Mouse (Mus musculus) midbrain, embryonic 15.5 days (tissue): ENCODE data around the gene Reps1. TPM values are rescaled to one million over a fixed set of nuclear protein-coding genes. Genes with fewer than 3 reads are reported as not detected.
A peak's percentile ranks its signal among the peaks of the same experiment; 100 is the strongest.

Experiments used
- ATAC-seq: fragments of 200-750 bp; cut with Nextera tagmentation; replicated peaks from 2 replicates; pipeline ENCODE4 v1.8.0; 2017; ENCODE audit warnings: moderate TSS enrichment
- H3K27ac ChIP-seq: fragments of 300-500 bp; sonication (generic); 2 replicates; pipeline ENCODE4 v1.5.1; 2015; ENCODE audit warnings: mild to moderate bottlenecking, inconsistent platforms
- H3K27me3 ChIP-seq: fragments of 300-500 bp; sonication (generic); replicated peaks from 2 replicates; pipeline ENCODE4 v1.6.1; 2015; ENCODE audit warnings: inconsistent platforms
- H3K36me3 ChIP-seq: fragments of 300-500 bp; sonication (generic); replicated peaks from 2 replicates; pipeline ENCODE4 v1.6.1; 2015; ENCODE audit warnings: inconsistent platforms
- H3K4me1 ChIP-seq: fragments of 300-500 bp; sonication (generic); 2 replicates; pipeline ENCODE4 v1.6.1; 2015; ENCODE audit warnings: inconsistent platforms
- H3K4me2 ChIP-seq: fragments of 300-500 bp; sonication (generic); 2 replicates; pipeline ENCODE4 v1.6.1; 2015; ENCODE audit warnings: inconsistent platforms, mild to moderate bottlenecking, moderate library complexity
- H3K4me3 ChIP-seq: fragments of 300-500 bp; sonication (generic); 2 replicates; pipeline ENCODE4 v1.5.1; 2015; ENCODE audit warnings: mild to moderate bottlenecking, inconsistent platforms
- H3K9ac ChIP-seq: fragments of 300-500 bp; sonication (generic); 2 replicates; pipeline ENCODE4 v1.6.1; 2015; ENCODE audit warnings: mild to moderate bottlenecking, inconsistent platforms
- H3K9me3 ChIP-seq: fragments of 300-500 bp; sonication (generic); 2 replicates; pipeline ENCODE4 v1.6.1; 2016; ENCODE audit warnings: inconsistent platforms
- WGBS: fragments of 180-500 bp; shearing (Covaris S2); methylation state at CpG from one replicate; pipeline ENCODE4 v1.1.7; 2015; ENCODE audit warnings: mixed read lengths; 5-methylcytosine and 5-hydroxymethylcytosine counted together
- polyA plus RNA-seq: library from polyadenylated mRNA; unstranded; fragments of >200 nt; fragmentation: Nextera tagmentation; extraction: Ambion mirVana; gene quantifications from 2 replicates; pipeline ENCODE4 v1.2.1, GENCODE M21; 2015

The Reps1 gene
- 28.0 and 29.2 TPM in 2 replicates for polyA plus RNA-seq

- Histone ChIP-seq H3K27ac (peak within 1 kb of the TSS; percentile 95), H3K4me3 (peak within 1 kb of the TSS; percentile 100), H3K4me1 (peaks cover 21% of the 10 kb centered on the region), H3K9me3 (no peaks in the 10 kb centered on the region), H3K9ac (peak within 1 kb of the TSS; percentile 99), H3K36me3 (no peaks in the 10 kb centered on the region), H3K4me2 (peak within 1 kb of the TSS; percentile 70), H3K27me3 (no peaks in the 10 kb centered on the region)
- WGBS = under 1% methylated on average over 89 of the region's 90 CpGs
- peak; percentile 85 for ATAC-seq
Observed at GRCm38 (mm10) chr10:18055696-18056390, at the start of gene Reps1. TSS of gene Reps1 (plus strand) at chr10:18055861.

- Histone ChIP-seq H3K27ac (no peak overlapping the region), H3K4me2 (no peak overlapping the region)
- WGBS = 94% methylated on average over 1 of the region's 1 CpGs
Observed at GRCm38 (mm10) chr10:18006756-18007155, 48.9 kb upstream of the Reps1 start.

GRCm38 (mm10) chr10:18007243-18007642 is 48.4 kb upstream of the Reps1 start:
- Histone ChIP-seq H3K36me3 (no peaks in the 10 kb centered on the region), H3K4me3 (no peak overlapping the region), H3K9ac (no peak overlapping the region), H3K27me3 (no peaks in the 10 kb centered on the region), H3K27ac (no peak overlapping the region), H3K9me3 (no peaks in the 10 kb centered on the region), H3K4me1 (no peaks in the 10 kb centered on the region), H3K4me2 (no peak overlapping the region)
- ATAC-seq = no peak
- 87% methylated on average over 3 of the region's 3 CpGs for WGBS

More at GRCm38 (mm10) chr10:18006756-18007155, 48.9 kb upstream of the Reps1 start:
- Histone ChIP-seq H3K27me3 (no peaks in the 10 kb centered on the region), H3K4me1 (no peaks in the 10 kb centered on the region), H3K36me3 (no peaks in the 10 kb centered on the region), H3K9me3 (no peaks in the 10 kb centered on the region), H3K9ac (no peak overlapping the region), H3K4me3 (no peak overlapping the region)
- no peak for ATAC-seq

- no peak overlapping the region for H3K27ac ChIP-seq
- H3K4me3 ChIP-seq = no peak overlapping the region
- no peaks in the 10 kb centered on the region for H3K4me1 ChIP-seq
- H3K9ac ChIP-seq = no peak overlapping the region
- no peaks in the 10 kb centered on the region for H3K9me3 ChIP-seq
- no peaks in the 10 kb centered on the region for H3K27me3 ChIP-seq
- H3K4me2 ChIP-seq = no peak overlapping the region
- ATAC-seq = no peak
- H3K36me3 ChIP-seq = no peaks in the 10 kb centered on the region
Observed at GRCm38 (mm10) chr10:18008118-18008517, 47.5 kb upstream of the Reps1 start.

GRCm38 (mm10) chr10:18009744-18010143 is 45.9 kb upstream of the Reps1 start:
- H3K9me3 ChIP-seq = no peaks in the 10 kb centered on the region
- H3K4me1 ChIP-seq = no peaks in the 10 kb centered on the region
- no peak overlapping the region for H3K9ac ChIP-seq
- ATAC-seq = no peak
- H3K36me3 ChIP-seq = no peaks in the 10 kb centered on the region
- H3K27me3 ChIP-seq = no peaks in the 10 kb centered on the region
- WGBS = 85% methylated on average over 1 of the region's 1 CpGs
- no peak overlapping the region for H3K4me3 ChIP-seq
- no peak overlapping the region for H3K4me2 ChIP-seq
- H3K27ac ChIP-seq = no peak overlapping the region

- 80% methylated on average over 5 of the region's 5 CpGs for WGBS
- H3K4me3 ChIP-seq = no peak overlapping the region
- H3K4me1 ChIP-seq = no peaks in the 10 kb centered on the region
- no peaks in the 10 kb centered on the region for H3K27me3 ChIP-seq
- H3K9me3 ChIP-seq = no peaks in the 10 kb centered on the region
- no peak overlapping the region for H3K27ac ChIP-seq
- no peak overlapping the region for H3K9ac ChIP-seq
- ATAC-seq = no peak
- H3K36me3 ChIP-seq = 0 out of 2 replicates have a peak, but pooled peaks cover 4% of the 10 kb centered on the region
- H3K4me2 ChIP-seq = no peak overlapping the region
Observed at GRCm38 (mm10) chr10:18011761-18012160, 43.9 kb upstream of the Reps1 start.

- Histone ChIP-seq H3K4me3 (no peak overlapping the region), H3K27me3 (no peaks in the 10 kb centered on the region), H3K9me3 (no peaks in the 10 kb centered on the region), H3K27ac (no peak overlapping the region), H3K36me3 (0 out of 2 replicates have a peak, but pooled peaks cover 6% of the 10 kb centered on the region), H3K4me2 (no peak overlapping the region), H3K9ac (no peak overlapping the region), H3K4me1 (no peaks in the 10 kb centered on the region; the same call in 1 of the 2 replicates)
- 68% methylated on average over 7 of the region's 7 CpGs for WGBS
- no peak for ATAC-seq
Observed at GRCm38 (mm10) chr10:18020443-18020842, 35.2 kb upstream of the Reps1 start.

- H3K27ac ChIP-seq = no peak overlapping the region
- H3K9ac ChIP-seq = no peak overlapping the region
- no peaks in the 10 kb centered on the region; the same call in 1 of the 2 replicates for H3K4me1 ChIP-seq
- 57% methylated on average over 1 of the region's 1 CpGs for WGBS
- ATAC-seq = no peak
- H3K9me3 ChIP-seq = no peaks in the 10 kb centered on the region
- no peak overlapping the region for H3K4me2 ChIP-seq
- H3K4me3 ChIP-seq = no peak overlapping the region
- H3K27me3 ChIP-seq = no peaks in the 10 kb centered on the region
- 0 out of 2 replicates have a peak, but pooled peaks cover 6% of the 10 kb centered on the region for H3K36me3 ChIP-seq
Observed at GRCm38 (mm10) chr10:18020846-18021245, 34.8 kb upstream of the Reps1 start.

- 0 out of 2 replicates have a peak, but pooled peaks cover 2% of the 10 kb centered on the region for H3K36me3 ChIP-seq
- H3K9ac ChIP-seq = peak overlapping the region; percentile 82
- no peaks in the 10 kb centered on the region; the same call in 1 of the 2 replicates for H3K4me1 ChIP-seq
- peak overlapping the region; percentile 66 for H3K4me2 ChIP-seq
- WGBS = 27% methylated on average over 14 of the region's 14 CpGs
- peak overlapping the region; percentile 89 for H3K27ac ChIP-seq
- H3K9me3 ChIP-seq = no peaks in the 10 kb centered on the region
- H3K4me3 ChIP-seq = peak overlapping the region; percentile 82
- H3K27me3 ChIP-seq = no peaks in the 10 kb centered on the region
- ATAC-seq = peak; percentile 65
Observed at GRCm38 (mm10) chr10:18021576-18022311, 33.9 kb upstream of the Reps1 start.

GRCm38 (mm10) chr10:18022312-18022711 is 33.3 kb upstream of the Reps1 start:
- Histone ChIP-seq H3K27ac (peak overlapping the region; percentile 89), H3K4me3 (peak overlapping the region; percentile 82), H3K9ac (peak overlapping the region; percentile 82), H3K36me3 (0 out of 2 replicates have a peak, but pooled peaks cover 2% of the 10 kb centered on the region), H3K9me3 (no peaks in the 10 kb centered on the region), H3K4me2 (peak overlapping the region; percentile 66), H3K4me1 (no peaks in the 10 kb centered on the region; the same call in 1 of the 2 replicates), H3K27me3 (no peaks in the 10 kb centered on the region)
- ATAC-seq = peak; percentile 91
- WGBS = under 1% methylated on average over 21 of the region's 21 CpGs

- Histone ChIP-seq H3K36me3 (0 out of 2 replicates have a peak, but pooled peaks cover under 1% of the 10 kb centered on the region), H3K9ac (peak within 1 kb of the TSS; percentile 82), H3K4me2 (peak within 1 kb of the TSS; percentile 66), H3K9me3 (no peaks in the 10 kb centered on the region), H3K27me3 (no peaks in the 10 kb centered on the region), H3K27ac (peak within 1 kb of the TSS; percentile 89), H3K4me3 (peak within 1 kb of the TSS; percentile 82), H3K4me1 (no peaks in the 10 kb centered on the region; the same call in 1 of the 2 replicates)
- under 1% methylated on average over 37 of the region's 37 CpGs for WGBS
- peak; percentile 96 for ATAC-seq
Observed at GRCm38 (mm10) chr10:18022741-18023347, 32.8 kb upstream of the Reps1 start, which contains the start of gene Abracl. TSS of gene Abracl (minus strand) at chr10:18023288.

GRCm38 (mm10) chr10:18034408-18034807 is 21.3 kb upstream of the Reps1 start:
- no peak overlapping the region for H3K4me2 ChIP-seq
- H3K27me3 ChIP-seq = no peaks in the 10 kb centered on the region
- no peak overlapping the region for H3K4me3 ChIP-seq
- no peak for ATAC-seq
- no peak overlapping the region for H3K27ac ChIP-seq
- WGBS = 86% methylated on average over 4 of the region's 4 CpGs
- H3K9ac ChIP-seq = no peak overlapping the region
- no peaks in the 10 kb centered on the region for H3K4me1 ChIP-seq
- no peaks in the 10 kb centered on the region for H3K36me3 ChIP-seq
- H3K9me3 ChIP-seq = no peaks in the 10 kb centered on the region
